Mouse (Mus musculus): ENCODE measurements around the gene Gm9970. TPM values are rescaled to one million over a fixed set of nuclear protein-coding genes. Genes with fewer than 3 reads are reported as not detected.
"Not testable (repeated sequence)": the region's sequence is repeated elsewhere in the genome, so short reads cannot be mapped to it uniquely, and the experiment has no call there.

Gene Gm9970
- total and polyA plus RNA-seq, 2 experiments from 2014 or later = 1.1 TPM; not detected in 1

GRCm38 (mm10) chr5:31219070-31219469 is 22.0 kb downstream of the Gm9970 start:
- DNase-seq (ENCODE audit: low spot score) (peak; percentile 53), ATAC-seq (ENCODE audit: insufficient read depth, low read depth) (no peak)
- no peaks in the 10 kb centered on the region for H3K27me3 ChIP-seq (ENCODE audit: control insufficient read depth, insufficient read depth, low read length)
- peak overlapping the region; percentile 94 for H3K4me2 ChIP-seq (ENCODE audit: low read depth, low read length)
- no peaks in the 10 kb centered on the region for H3K36me3 ChIP-seq (replicated peaks; ENCODE audit: control insufficient read depth, insufficient read depth, low read length)
- WGBS = 6% methylated on average over 2 of the region's 2 CpGs
- H3K4me3 ChIP-seq (ENCODE audit: low read depth, low read length) = peak overlapping the region; percentile 96
- H3K9ac ChIP-seq (replicated peaks; ENCODE audit: low read depth, low read length) = no peak overlapping the region
- 0 out of 2 replicates have a peak overlapping the region, but pooled peaks have one; percentile 1 for H3K27ac ChIP-seq (ENCODE audit: low read depth)
- no peaks in the 10 kb centered on the region for H3K9me3 ChIP-seq (replicated peaks; ENCODE audit: control insufficient read depth, low read length)
- H3K4me1 ChIP-seq (ENCODE audit: control insufficient read depth, insufficient read depth) = no peaks in the 10 kb centered on the region
- no peak for TF ChIP-seq EP300 (IDR thresholded peaks at IDR 0.05; ENCODE audit: low read depth)
- peak; percentile 36 for TF ChIP-seq CTCF (IDR thresholded peaks at IDR 0.05; ENCODE audit: low read depth)

GRCm38 (mm10) chr5:31218294-31218693 is 22.7 kb downstream of the Gm9970 start:
- Histone ChIP-seq H3K4me2 (ENCODE audit: low read depth, low read length) (no peak overlapping the region), H3K4me1 (ENCODE audit: control insufficient read depth, insufficient read depth) (no peaks in the 10 kb centered on the region)

GRCm38 (mm10) chr5:31216554-31216953 is 24.5 kb downstream of the Gm9970 start:
- H3K27me3 ChIP-seq (ENCODE audit: control insufficient read depth, insufficient read depth, low read length); H3K4me1 ChIP-seq (ENCODE audit: control insufficient read depth, insufficient read depth); H3K9ac ChIP-seq (replicated peaks; ENCODE audit: low read depth, low read length); ATAC-seq (ENCODE audit: insufficient read depth, low read depth); DNase-seq (ENCODE audit: low spot score); H3K4me2 ChIP-seq (ENCODE audit: low read depth, low read length); H3K27ac ChIP-seq (ENCODE audit: low read depth); H3K9me3 ChIP-seq (replicated peaks; ENCODE audit: control insufficient read depth, low read length); H3K4me3 ChIP-seq (ENCODE audit: low read depth, low read length); H3K36me3 ChIP-seq (replicated peaks; ENCODE audit: control insufficient read depth, insufficient read depth, low read length): not testable (repeated sequence)
- 88% methylated on average over 6 of the region's 6 CpGs for WGBS

More at GRCm38 (mm10) chr5:31218294-31218693, 22.7 kb downstream of the Gm9970 start:
- Histone ChIP-seq H3K9ac (replicated peaks; ENCODE audit: low read depth, low read length) (no peak overlapping the region), H3K27ac (ENCODE audit: low read depth) (no peak overlapping the region), H3K36me3 (replicated peaks; ENCODE audit: control insufficient read depth, insufficient read depth, low read length) (no peaks in the 10 kb centered on the region), H3K27me3 (ENCODE audit: control insufficient read depth, insufficient read depth, low read length) (no peaks in the 10 kb centered on the region), H3K4me3 (ENCODE audit: low read depth, low read length) (no peak overlapping the region), H3K9me3 (replicated peaks; ENCODE audit: control insufficient read depth, low read length) (no peaks in the 10 kb centered on the region)
- DNase-seq (ENCODE audit: low spot score) (no peak), ATAC-seq (ENCODE audit: insufficient read depth, low read depth) (no peak)
- TF ChIP-seq CTCF (IDR thresholded peaks at IDR 0.05; ENCODE audit: low read depth) = no peak
- TF ChIP-seq EP300 (IDR thresholded peaks at IDR 0.05; ENCODE audit: low read depth) = no peak
- WGBS = 47% methylated on average over 7 of the region's 7 CpGs

DNA sequence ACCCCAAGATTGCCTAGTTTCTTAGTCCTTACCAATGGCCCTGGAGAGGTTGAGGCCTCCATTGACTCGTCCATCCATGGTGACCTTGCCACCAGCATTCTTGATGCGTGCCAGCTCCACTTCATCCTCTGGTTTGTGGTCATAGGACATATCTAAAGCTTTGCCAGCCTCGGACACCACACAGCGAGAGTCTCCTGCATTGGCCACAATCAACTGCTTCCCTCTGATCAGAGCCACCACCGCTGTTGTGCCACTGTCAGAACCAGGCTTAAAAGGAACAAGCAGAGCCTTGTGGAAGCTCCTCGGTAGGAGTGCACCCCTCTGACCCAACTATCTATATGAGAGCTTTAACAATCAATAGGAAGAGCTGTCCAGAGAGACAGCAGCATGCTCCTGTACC is 36.6 kb downstream of the Gm9970 start:
- Histone ChIP-seq H3K27me3 (ENCODE audit: control insufficient read depth, insufficient read depth, low read length) (no peaks in the 10 kb centered on the region), H3K9ac (replicated peaks; ENCODE audit: low read depth, low read length) (no peak overlapping the region), H3K9me3 (replicated peaks; ENCODE audit: control insufficient read depth, low read length) (0 out of 2 replicates have a peak, but pooled peaks cover 4% of the 10 kb centered on the region), H3K27ac (ENCODE audit: low read depth) (no peak overlapping the region), H3K36me3 (replicated peaks; ENCODE audit: control insufficient read depth, insufficient read depth, low read length) (peaks cover 66% of the 10 kb centered on the region), H3K4me2 (ENCODE audit: low read depth, low read length) (no peak overlapping the region), H3K4me1 (ENCODE audit: control insufficient read depth, insufficient read depth) (peaks cover 9% of the 10 kb centered on the region), H3K4me3 (ENCODE audit: low read depth, low read length) (no peak overlapping the region)
- DNase-seq (ENCODE audit: low spot score) (no peak), ATAC-seq (ENCODE audit: insufficient read depth, low read depth) (no peak)
- WGBS = 91% methylated on average over 6 of the region's 6 CpGs
- TF ChIP-seq EP300 (IDR thresholded peaks at IDR 0.05; ENCODE audit: low read depth) = no peak
- TF ChIP-seq CTCF (IDR thresholded peaks at IDR 0.05; ENCODE audit: low read depth) = no peak

DNA sequence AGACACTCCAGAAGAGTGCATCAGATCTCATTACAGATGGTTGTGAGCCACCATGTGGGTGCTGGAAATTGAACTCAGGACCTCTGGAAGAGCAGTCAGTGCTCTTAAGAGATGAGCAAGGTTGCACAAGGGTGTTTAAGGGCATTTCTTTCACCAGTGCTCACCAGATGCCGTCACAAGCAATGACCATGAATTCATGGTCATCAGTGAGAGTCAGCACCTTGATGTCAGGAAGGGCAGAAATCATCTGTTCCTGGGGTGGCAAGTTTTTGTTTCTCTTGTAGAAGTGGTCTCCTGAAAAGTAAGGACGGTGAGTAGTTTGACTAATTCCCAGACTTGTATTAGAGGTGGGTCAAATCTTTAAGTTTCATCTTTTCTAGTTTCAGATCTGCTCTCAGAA is 37.2 kb downstream of the Gm9970 start:
- H3K9ac ChIP-seq (replicated peaks; ENCODE audit: low read depth, low read length) = no peak overlapping the region
- H3K36me3 ChIP-seq (replicated peaks; ENCODE audit: control insufficient read depth, insufficient read depth, low read length) = peaks cover 72% of the 10 kb centered on the region
- H3K4me1 ChIP-seq (ENCODE audit: control insufficient read depth, insufficient read depth) = peaks cover 9% of the 10 kb centered on the region
- ATAC-seq (ENCODE audit: insufficient read depth, low read depth) (no peak), DNase-seq (ENCODE audit: low spot score) (no peak)
- 0 out of 2 replicates have a peak, but pooled peaks cover 4% of the 10 kb centered on the region for H3K9me3 ChIP-seq (replicated peaks; ENCODE audit: control insufficient read depth, low read length)
- TF ChIP-seq CTCF (IDR thresholded peaks at IDR 0.05; ENCODE audit: low read depth) (no peak), EP300 (IDR thresholded peaks at IDR 0.05; ENCODE audit: low read depth) (no peak)
- no peak overlapping the region for H3K4me2 ChIP-seq (ENCODE audit: low read depth, low read length)
- H3K27ac ChIP-seq (ENCODE audit: low read depth) = no peak overlapping the region
- H3K4me3 ChIP-seq (ENCODE audit: low read depth, low read length) = no peak overlapping the region
- H3K27me3 ChIP-seq (ENCODE audit: control insufficient read depth, insufficient read depth, low read length) = no peaks in the 10 kb centered on the region
- 82% methylated on average over 2 of the region's 2 CpGs for WGBS

DNA sequence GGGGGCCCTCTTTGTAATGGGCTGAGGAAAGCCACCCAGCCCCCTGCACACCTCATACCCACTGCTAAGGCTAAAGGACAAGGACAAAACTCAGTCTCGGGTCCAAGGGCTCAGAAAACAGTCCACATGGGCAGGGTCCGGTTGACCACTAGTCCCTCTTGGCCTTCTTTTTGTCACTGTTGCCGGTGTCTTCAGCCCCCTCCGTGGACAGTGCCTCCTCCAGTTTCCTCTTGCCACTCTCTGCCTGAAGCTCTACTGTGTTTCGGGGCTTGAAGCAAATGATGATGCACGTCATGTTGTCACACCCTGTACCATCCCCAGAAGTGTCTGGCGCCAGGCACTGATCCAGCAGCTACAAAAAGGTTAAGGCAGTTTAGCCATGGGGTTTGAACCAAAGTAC is 38.1 kb downstream of the Gm9970 start:
- H3K4me1 ChIP-seq (ENCODE audit: control insufficient read depth, insufficient read depth) = peaks cover 9% of the 10 kb centered on the region
- ATAC-seq (ENCODE audit: insufficient read depth, low read depth) = no peak
- H3K9me3 ChIP-seq (replicated peaks; ENCODE audit: control insufficient read depth, low read length) = 0 out of 2 replicates have a peak, but pooled peaks cover 4% of the 10 kb centered on the region
- no peaks in the 10 kb centered on the region for H3K27me3 ChIP-seq (ENCODE audit: control insufficient read depth, insufficient read depth, low read length)
- H3K27ac ChIP-seq (ENCODE audit: low read depth) = peak overlapping the region; percentile 83
- H3K4me2 ChIP-seq (ENCODE audit: low read depth, low read length) = peak overlapping the region; percentile 93
- 0 out of 2 replicates have a peak overlapping the region, but pooled peaks have one; percentile 83 for H3K9ac ChIP-seq (replicated peaks; ENCODE audit: low read depth, low read length)
- H3K36me3 ChIP-seq (replicated peaks; ENCODE audit: control insufficient read depth, insufficient read depth, low read length) = peaks cover 77% of the 10 kb centered on the region
- WGBS = 83% methylated on average over 7 of the region's 7 CpGs
- H3K4me3 ChIP-seq (ENCODE audit: low read depth, low read length) = peak overlapping the region; percentile 89
- no peak for DNase-seq (ENCODE audit: low spot score)
- no peak for TF ChIP-seq EP300 (IDR thresholded peaks at IDR 0.05; ENCODE audit: low read depth)
- no peak for TF ChIP-seq CTCF (IDR thresholded peaks at IDR 0.05; ENCODE audit: low read depth)
